Mouse (Mus musculus) liver, postnatal 0 days (tissue): ENCODE data around the gene C1qc.

ENCODE experiments used
- CTCF ChIP-seq: sonication (generic); IDR thresholded peaks from 2 replicates; pipeline ENCODE4 v1.5.1; 2016; ENCODE audit warnings: antibody characterized with exemption, low read depth
- EP300 ChIP-seq: IDR thresholded peaks from 2 replicates; pipeline ENCODE4 v1.6.1; 2016; ENCODE audit warnings: antibody characterized with exemption, low read depth, mild to moderate bottlenecking

DNA sequence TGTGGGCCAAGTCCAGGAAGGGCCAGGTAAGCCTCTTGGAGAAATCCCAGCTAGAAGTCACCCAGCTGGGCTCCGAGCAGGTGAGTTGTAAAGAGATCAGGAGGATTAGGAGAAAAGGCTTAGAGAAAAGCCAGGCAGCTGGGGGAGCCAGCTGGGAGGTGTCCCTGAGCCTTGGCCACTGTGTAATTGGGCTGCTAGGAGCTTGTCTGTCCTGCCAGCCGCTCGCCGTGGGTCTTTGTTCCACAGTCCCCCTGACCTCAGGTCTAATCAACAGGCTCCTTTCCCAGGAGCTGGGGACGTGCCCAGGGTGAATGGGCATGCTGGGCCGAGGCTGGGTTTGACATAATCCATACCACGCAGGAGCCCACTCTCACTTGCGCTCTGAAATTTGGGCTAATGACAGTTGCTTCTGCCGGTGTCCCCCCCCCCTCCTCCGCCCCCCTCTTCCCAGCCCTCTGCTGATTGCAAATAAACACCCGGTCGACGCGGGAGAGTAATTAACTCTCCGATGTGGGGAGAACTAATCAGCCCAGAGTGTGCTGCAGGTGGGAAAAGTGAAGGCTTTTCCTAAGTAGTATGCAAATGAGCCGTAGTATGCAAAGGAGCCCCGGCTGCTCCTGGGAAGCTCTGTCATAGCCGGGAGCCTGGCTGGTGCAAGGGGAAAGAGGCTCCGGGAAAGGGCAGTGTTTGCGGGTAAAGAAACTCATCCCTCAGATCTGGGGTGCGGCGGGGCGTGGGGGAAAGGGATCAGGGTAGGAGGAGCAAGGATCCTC lies 12.1 kb upstream of the C1qc start:
- TF ChIP-seq CTCF (no peak), EP300 (no peak)
